Mouse (Mus musculus) liver, postnatal 0 days (tissue): ENCODE data around the gene Cdca7.

Experiments used
- CTCF ChIP-seq: sonication (generic); IDR thresholded peaks from 2 replicates; pipeline ENCODE4 v1.5.1; 2016; ENCODE audit warnings: antibody characterized with exemption, low read depth
- EP300 ChIP-seq: IDR thresholded peaks from 2 replicates; pipeline ENCODE4 v1.6.1; 2016; ENCODE audit warnings: antibody characterized with exemption, low read depth, mild to moderate bottlenecking

DNA sequence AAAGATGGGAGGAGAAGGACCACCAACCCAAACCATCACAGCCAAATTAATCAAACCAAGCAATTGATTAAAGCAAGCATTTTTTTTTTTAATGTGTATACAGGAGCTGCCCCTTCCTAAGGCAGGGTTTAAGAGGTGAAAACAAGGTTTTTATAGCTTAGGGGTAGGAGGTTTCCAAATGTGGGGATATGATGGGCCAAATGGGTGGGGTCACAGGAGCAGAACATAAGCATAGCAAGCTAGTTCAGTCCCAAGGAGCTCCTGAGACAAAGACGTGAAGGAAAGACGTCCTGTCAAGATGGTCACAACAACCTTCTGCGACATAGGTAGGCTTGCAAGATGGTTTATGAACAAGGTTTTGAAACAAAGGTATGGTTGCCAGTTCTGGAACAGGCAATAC, 49.6 kb downstream of the Cdca7 start:
- no peak for TF ChIP-seq CTCF
- TF ChIP-seq EP300, result no peak
